Mouse (Mus musculus) kidney, postnatal 36 days (tissue): ENCODE measurements around the gene Tnp2.
"Not testable (repeated sequence)": the region's sequence is repeated elsewhere in the genome, so short reads cannot be mapped to it uniquely, and the experiment has no call there.

ENCODE experiments used
- DNase-seq, 2 experiments: peaks; one replicate each; pipeline ENCODE4 v3.0.0; 2021 to 2022; ENCODE audit warnings: mixed read lengths in 2 of 2

Gene Tnp2

DNA sequence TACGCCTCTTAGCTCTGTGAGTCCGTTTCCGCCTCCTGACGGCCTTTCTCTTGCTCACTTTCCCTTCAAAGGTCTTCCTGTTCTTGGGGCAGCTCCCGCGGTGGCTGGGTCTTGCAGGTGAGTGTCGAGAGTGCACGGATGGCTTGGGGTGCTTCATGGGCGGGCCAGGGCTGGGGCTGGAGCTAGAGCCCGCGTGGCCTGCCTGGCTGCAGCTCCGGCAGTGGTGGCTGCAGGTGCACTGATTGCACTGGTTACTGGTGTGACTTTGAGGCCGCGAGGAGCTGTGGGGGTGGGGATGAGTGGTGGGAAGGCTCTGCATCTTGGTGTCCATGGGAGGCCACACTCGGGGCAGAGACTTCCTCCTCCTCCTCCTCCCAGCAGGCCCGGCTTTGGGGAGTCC lies at the start of gene Tnp2:
Gene Tnp2 (minus strand): TSS at position 390 of the 400 bp plus-strand sequence.
- DNase-seq = no peak

DNA sequence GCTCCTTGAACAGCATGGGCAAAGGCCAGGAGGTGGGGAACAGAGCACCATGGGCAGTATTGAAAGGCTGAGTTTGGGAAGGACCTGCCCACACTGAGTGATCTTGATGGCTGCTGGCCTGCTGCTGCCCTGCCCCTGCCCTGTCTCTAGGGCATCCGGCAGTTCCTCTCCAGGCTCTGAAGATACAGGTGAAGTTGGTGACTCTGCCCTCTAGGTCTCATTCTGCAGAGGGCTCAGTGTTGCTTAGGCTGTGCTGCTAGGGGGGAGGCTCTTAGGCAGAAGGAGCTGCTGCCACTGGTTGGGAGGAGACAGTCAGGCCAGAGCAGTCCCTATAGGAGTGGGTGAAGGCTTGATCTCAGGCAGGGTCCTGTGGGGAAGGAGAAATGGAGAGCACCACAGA lies 49.4 kb upstream of the Tnp2 start:
- DNase-seq = no peak

DNA sequence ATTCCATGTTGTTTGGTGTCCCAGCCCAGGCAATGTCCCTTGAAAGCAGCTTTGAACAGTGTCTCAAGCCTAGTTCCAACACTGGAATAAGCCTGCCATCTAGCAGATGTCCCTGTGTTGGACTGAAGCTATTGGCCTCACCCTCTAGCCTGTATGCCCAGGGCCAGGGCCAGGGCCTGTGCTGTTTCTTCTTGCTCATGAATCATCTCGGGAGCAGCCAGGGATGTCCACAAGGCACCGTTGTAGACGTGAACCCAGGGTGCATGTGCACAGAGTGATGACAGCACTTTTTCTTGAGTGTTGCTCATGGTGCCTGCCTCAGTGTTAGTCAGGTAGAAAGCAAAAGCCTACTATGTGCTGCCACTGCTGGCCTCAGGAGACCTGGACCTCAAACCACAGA lies 48.8 kb upstream of the Tnp2 start:
- DNase-seq = no peak

DNA sequence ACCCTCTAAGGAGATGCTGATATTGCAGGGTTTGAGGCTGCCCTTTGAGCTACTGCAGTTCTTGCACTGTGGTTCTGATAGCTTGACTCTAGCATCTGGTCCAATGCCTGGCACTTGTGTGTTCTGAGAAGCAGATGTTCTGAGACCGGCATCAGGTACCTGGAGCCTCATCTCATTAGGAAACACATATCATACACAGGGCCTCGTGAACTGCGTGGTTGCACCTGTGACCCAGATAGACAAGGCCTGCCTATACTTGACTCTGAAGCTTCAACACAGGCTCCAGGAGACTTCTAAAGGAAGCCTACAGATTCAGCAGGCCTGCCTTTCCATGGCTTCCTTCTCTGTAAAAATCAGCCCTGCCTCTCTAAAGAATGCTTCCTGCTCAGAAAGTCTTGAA lies 47.9 kb upstream of the Tnp2 start:
- DNase-seq = no peak

DNA sequence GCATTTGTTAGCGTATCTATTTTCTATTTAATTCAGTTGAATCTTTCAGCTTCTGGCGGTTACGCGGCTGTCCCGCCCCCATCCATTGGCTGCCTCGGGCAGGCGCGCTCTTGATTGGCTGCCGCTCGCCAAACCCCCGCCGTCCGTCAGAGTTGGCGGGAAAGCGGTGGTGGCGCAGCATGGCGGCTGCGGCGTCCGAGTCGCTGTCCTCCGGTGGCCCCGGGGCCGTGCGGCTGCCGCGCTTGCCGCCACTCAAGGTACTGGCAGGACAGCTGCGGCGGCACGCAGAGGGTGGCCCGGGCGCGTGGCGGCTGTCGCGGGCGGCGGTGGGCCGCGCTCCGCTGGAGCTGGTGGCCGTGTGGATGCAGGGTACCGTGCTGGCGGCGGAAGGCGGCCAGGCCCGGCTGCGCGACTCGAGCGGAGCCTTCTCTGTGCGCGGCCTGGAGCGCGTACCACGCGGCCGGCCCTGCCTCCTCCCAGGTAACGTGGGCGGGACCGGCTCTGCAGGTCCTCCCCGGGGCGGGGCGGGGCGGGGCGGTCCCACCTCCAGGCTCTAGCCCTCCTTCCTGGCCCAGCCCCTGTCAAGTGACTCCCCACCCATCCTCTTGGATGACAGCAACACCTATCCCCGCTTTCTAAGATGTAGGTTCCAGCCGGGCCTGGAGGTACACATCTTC lies 46.6 kb upstream of the Tnp2 start, which contains the start of gene Rmi2:
Gene Rmi2 (plus strand): TSS at position 149 of the 677 bp plus-strand sequence.
- DNase-seq = peak; percentile 86 to 93

DNA sequence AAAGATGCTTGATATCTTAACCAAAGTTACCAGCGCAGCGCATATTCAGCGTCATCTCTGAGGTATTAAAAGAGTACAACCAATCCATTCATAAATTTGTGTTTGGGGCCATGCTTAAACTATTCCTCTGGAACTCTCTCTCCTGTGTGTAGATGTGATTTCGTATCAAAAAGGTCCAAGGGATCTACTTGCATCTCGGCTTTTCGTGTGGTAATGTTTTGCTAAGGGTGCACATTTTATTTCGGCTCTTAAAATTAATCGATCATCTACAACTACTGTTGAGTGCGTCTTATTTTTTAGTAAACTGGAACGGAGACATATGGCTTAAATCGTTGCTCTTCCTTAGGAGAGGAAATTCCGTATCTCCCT lies 46.1 kb upstream of the Tnp2 start:
- DNase-seq = no peak

DNA sequence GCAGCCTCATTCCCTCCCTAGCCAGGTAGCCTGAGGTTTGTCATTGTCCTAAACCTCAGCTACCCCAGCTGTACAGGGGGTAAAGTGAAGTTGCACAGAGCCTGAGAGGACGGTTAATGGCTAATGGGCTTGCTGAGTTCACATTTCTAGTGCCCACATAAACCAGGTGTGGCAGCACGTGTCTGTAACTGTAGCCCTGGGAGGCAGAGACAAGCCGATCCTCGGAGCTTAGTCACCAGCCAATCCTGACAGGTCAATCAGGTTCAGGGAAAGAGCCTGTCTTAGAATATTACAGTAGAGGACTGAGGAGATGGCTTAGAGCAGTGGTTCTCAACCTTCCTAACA lies 40.0 kb upstream of the Tnp2 start:
- DNase-seq = peak; percentile 60 to 63

DNA sequence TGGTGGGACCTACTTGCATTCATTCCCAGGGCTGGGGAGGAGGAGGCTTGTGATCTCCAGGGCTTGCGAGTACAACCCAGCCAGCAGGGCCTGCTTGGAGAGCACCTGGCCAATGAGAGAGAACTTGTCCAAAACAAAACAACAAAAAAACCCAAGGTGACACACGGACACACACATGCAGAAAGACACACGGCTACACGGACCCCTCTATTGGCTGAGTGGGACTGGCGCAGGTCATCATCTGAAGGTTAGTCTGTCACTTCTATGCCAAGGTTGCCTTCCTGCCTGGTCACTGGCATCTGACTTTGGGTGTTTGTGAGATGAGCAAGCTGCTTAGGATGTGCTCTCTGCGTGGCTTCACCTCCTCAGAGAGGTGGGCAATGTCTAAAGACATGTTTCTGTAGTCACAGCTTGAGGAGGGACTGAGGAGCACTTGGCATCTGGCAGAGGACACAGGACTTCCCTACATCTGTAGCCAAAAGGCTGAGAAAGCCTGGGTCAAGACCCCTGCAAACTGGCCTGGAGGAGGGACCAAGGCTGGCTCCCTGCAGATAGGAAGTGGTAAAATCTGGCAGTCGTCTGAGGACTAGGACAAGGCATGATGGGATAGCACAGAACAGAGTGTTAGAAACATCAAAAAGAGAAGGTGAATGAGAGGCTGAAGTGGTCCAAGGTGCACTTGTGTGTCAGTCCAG lies 39.5 kb upstream of the Tnp2 start:
- DNase-seq = no peak

- no peak for DNase-seq
Measured at GRCm38 (mm10) chr16:10827269-10827668, 38.8 kb upstream of the Tnp2 start.

- DNase-seq = no peak
Measured at GRCm38 (mm10) chr16:10825840-10826239, 37.4 kb upstream of the Tnp2 start.

DNA sequence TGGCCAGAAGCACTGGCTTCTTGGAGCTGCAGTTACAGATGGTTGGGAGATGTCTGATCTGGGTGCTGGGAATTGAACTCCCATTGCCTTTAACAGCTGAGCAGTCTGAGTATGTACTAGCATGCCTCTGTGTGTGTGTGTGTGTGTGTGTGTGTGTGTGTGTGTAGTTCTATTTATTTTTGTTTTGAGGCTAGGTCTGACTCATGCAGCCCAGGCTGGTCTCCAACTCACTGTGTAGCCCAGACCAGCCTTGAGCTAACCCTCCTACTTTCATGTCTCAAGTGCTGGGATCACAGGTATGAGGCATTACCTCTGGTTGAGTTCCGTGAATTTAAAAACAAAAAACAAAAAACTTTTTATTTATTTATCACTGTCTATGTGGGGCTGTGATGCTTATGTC lies 36.1 kb upstream of the Tnp2 start:
- DNase-seq = no peak

- DNase-seq = no peak
Measured at GRCm38 (mm10) chr16:10821387-10821786, 32.9 kb upstream of the Tnp2 start.

- no peak for DNase-seq
Measured at GRCm38 (mm10) chr16:10819966-10820365, 31.5 kb upstream of the Tnp2 start.

GRCm38 (mm10) chr16:10818579-10819135 lies 30.2 kb upstream of the Tnp2 start:
- no peak for DNase-seq

DNA sequence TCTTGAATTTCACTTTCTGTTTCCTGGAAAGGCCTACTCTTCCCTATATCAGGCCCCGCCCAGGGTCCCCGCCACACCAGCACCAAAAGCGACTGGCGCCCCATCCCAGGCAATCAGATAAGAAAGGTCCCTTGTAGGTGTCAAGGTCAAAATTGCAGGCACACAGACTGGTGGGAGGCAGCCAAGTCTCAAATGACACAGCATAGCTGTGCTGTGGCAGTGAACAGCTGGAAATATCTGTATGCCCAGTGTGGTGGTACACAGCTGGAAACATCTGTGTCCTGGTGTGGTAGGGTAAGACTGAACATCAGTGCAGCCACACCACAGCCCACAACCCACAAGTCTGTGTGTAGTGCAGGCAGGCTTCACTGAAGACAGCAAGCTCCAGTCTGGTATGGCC lies 26.4 kb upstream of the Tnp2 start:
- no peak for DNase-seq

- no peak for DNase-seq
Measured at GRCm38 (mm10) chr16:10813726-10814125, 25.3 kb upstream of the Tnp2 start.

DNA sequence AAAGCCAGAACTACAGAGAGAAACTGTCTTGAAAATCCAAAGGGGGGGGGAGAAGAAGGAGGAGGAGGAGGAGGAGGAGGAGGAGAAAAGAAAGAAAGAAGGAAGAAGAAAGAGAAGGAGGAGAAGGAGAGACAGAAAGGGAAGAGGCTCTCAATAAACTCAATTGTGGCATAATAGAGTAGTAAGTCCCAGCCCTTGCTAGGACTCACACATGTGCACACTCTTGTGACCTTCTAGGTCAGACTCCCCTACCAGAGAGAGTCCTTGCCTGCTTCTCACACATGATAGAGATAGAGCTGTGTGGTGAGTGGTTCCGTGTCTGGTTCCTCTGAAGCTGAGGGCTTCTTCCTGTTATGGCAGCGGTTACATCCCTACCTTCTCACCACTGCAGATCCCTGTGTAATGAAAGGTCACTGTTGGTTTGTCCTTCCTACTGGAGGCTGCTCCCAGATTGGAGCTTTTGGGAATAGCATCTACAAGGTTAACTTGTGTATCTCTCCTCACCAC lies 24.5 kb upstream of the Tnp2 start, which contains the start of gene Gm11172:
Gene Gm11172 (plus strand): TSS at position 51 of the 507 bp plus-strand sequence.
- no peak for DNase-seq

- DNase-seq = no peak
Measured at GRCm38 (mm10) chr16:10810376-10810775, 21.9 kb upstream of the Tnp2 start.

GRCm38 (mm10) chr16:10805789-10806527 lies 17.5 kb upstream of the Tnp2 start, which contains the start of gene Prm1:
Gene Prm1 (minus strand): TSS chr16:10805839.
- DNase-seq = no peak

GRCm38 (mm10) chr16:10802420-10802819 lies 14.0 kb upstream of the Tnp2 start:
- not testable (repeated sequence) for DNase-seq

DNA sequence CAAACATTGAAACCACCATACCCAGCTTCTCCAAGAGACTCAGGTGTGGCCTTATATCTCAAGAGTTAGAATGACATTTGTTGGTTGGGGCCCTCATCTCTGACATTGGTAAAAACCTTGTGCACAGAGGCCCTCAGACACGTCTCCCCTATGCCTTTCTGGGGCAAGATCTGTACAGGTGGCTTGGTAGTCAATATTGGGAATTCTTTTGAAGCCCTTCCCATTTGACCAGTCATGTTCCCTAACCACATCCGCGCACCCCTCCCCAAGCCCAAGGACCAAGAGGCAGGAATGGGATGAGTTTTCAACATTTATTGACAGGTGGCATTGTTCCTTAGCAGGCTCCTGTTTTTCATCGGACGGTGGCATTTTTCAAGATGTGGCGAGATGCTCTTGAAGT lies 7.6 kb upstream of the Tnp2 start, which contains the start of gene Prm2:
Gene Prm2 (minus strand): TSS at position 101 of the 400 bp plus-strand sequence.
- no peak for DNase-seq

DNA sequence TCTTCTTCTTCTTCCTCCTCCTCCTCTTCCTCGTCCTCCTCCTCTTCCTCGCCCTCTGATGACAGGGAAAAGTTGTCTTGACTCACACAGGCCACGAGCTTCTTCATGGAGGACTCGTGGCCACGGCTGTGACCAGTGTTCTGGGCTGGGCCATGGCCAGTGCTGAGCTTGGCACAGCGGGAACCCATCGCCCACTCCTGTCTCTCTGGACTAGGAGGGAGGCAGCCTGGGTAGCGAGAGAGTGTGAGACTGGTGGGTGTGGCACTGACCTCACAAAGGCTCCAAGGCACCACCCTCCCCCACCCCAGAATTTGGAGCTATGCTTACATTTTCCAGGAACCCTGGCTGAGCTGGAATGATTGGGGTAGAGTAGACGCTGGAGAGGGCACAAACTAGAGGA lies 2.2 kb upstream of the Tnp2 start, which contains the start of gene Prm3:
Gene Prm3 (minus strand): TSS at position 213 of the 400 bp plus-strand sequence.
- no peak for DNase-seq

DNA sequence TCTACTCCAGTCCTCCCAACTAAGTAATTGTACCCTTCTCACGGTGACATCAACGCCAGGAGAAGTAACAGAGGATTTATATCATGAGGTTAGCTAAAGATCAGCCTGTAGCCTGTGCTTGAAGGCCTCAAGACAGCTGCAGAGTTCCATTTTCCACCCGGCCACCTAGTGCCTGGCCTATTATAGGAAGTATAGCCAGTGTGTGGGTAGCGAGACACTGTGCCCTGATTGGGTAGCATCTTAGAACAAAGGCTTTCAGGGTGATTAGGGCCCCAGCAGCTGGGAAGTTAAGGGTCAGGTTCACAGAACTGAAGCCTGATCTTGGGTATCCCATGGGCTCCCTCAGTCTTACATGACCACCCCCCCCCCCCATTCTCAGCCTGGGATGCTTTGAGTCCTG lies 406 bp upstream of the Tnp2 start:
- DNase-seq = no peak
